Mouse (Mus musculus): ENCODE data around the gene Cnot6l. TPM values are rescaled to one million over a fixed set of nuclear protein-coding genes. Genes with fewer than 3 reads are reported as not detected.

Gene Cnot6l
- polyA plus RNA-seq, 1 experiment, result 9.9 TPM

GRCm38 (mm10) chr5:96200269-96200668 lies 36.3 kb upstream of the Cnot6l start:
- Histone ChIP-seq H3K36me3 (ENCODE audit: control insufficient read depth, insufficient read depth, low read length) (no peaks in the 10 kb centered on the region), H3K27me3 (replicated peaks; ENCODE audit: control insufficient read depth, insufficient read depth, low read length) (no peaks in the 10 kb centered on the region), H3K27ac (ENCODE audit: insufficient read depth, low read depth, low read length) (no peak overlapping the region), H3K4me3 (ENCODE audit: insufficient read depth, low read depth, low read length) (no peak overlapping the region), H3K4me1 (ENCODE audit: control insufficient read depth, insufficient read depth, low read length) (no peaks in the 10 kb centered on the region)
- no peak for TF ChIP-seq POLR2A (IDR thresholded peaks at IDR 0.05; ENCODE audit: low read depth, low read length)
- no peak for TF ChIP-seq CTCF (conservative IDR thresholded peaks at IDR 0.05; ENCODE audit: insufficient read depth, insufficient read length, low read depth, low read length)
- 87% methylated on average over 3 of the region's 3 CpGs for WGBS
- DNase-seq, result no peak

- no peak overlapping the region for H3K4me3 ChIP-seq (ENCODE audit: insufficient read depth, low read depth, low read length)
- H3K36me3 ChIP-seq (ENCODE audit: control insufficient read depth, insufficient read depth, low read length), result no peaks in the 10 kb centered on the region
- no peak overlapping the region for H3K27ac ChIP-seq (ENCODE audit: insufficient read depth, low read depth, low read length)
- TF ChIP-seq POLR2A (IDR thresholded peaks at IDR 0.05; ENCODE audit: low read depth, low read length) (no peak), CTCF (conservative IDR thresholded peaks at IDR 0.05; ENCODE audit: insufficient read depth, insufficient read length, low read depth, low read length) (no peak)
- WGBS, result 53% methylated on average over 6 of the region's 6 CpGs
- H3K27me3 ChIP-seq (replicated peaks; ENCODE audit: control insufficient read depth, insufficient read depth, low read length), result no peaks in the 10 kb centered on the region
- no peaks in the 10 kb centered on the region for H3K4me1 ChIP-seq (ENCODE audit: control insufficient read depth, insufficient read depth, low read length)
- DNase-seq, result no peak
Measured at GRCm38 (mm10) chr5:96198271-96198670, 34.3 kb upstream of the Cnot6l start.

- peak; percentile 35 for DNase-seq
- H3K27ac ChIP-seq (ENCODE audit: insufficient read depth, low read depth, low read length), result no peak overlapping the region
- H3K27me3 ChIP-seq (replicated peaks; ENCODE audit: control insufficient read depth, insufficient read depth, low read length), result no peaks in the 10 kb centered on the region
- H3K4me1 ChIP-seq (ENCODE audit: control insufficient read depth, insufficient read depth, low read length), result no peaks in the 10 kb centered on the region
- no peaks in the 10 kb centered on the region for H3K36me3 ChIP-seq (ENCODE audit: control insufficient read depth, insufficient read depth, low read length)
- no peak for TF ChIP-seq CTCF (conservative IDR thresholded peaks at IDR 0.05; ENCODE audit: insufficient read depth, insufficient read length, low read depth, low read length)
- TF ChIP-seq POLR2A (IDR thresholded peaks at IDR 0.05; ENCODE audit: low read depth, low read length), result no peak
- WGBS, result 56% methylated on average over 2 of the region's 2 CpGs
- no peak overlapping the region for H3K4me3 ChIP-seq (ENCODE audit: insufficient read depth, low read depth, low read length)
Measured at GRCm38 (mm10) chr5:96196547-96197052, 32.6 kb upstream of the Cnot6l start.

- 61% methylated on average over 4 of the region's 4 CpGs for WGBS
- TF ChIP-seq CTCF (conservative IDR thresholded peaks at IDR 0.05; ENCODE audit: insufficient read depth, insufficient read length, low read depth, low read length), result no peak
- TF ChIP-seq POLR2A (IDR thresholded peaks at IDR 0.05; ENCODE audit: low read depth, low read length), result no peak
- H3K27me3 ChIP-seq (replicated peaks; ENCODE audit: control insufficient read depth, insufficient read depth, low read length), result no peaks in the 10 kb centered on the region
- no peaks in the 10 kb centered on the region for H3K4me1 ChIP-seq (ENCODE audit: control insufficient read depth, insufficient read depth, low read length)
- H3K4me3 ChIP-seq (ENCODE audit: insufficient read depth, low read depth, low read length), result no peak overlapping the region
- no peak for DNase-seq
- H3K27ac ChIP-seq (ENCODE audit: insufficient read depth, low read depth, low read length), result no peak overlapping the region
- H3K36me3 ChIP-seq (ENCODE audit: control insufficient read depth, insufficient read depth, low read length), result no peaks in the 10 kb centered on the region
Measured at GRCm38 (mm10) chr5:96191251-96191650, 27.3 kb upstream of the Cnot6l start.

- no peak for DNase-seq
- Histone ChIP-seq H3K36me3 (ENCODE audit: control insufficient read depth, insufficient read depth, low read length) (no peaks in the 10 kb centered on the region), H3K4me1 (ENCODE audit: control insufficient read depth, insufficient read depth, low read length) (no peaks in the 10 kb centered on the region), H3K4me3 (ENCODE audit: insufficient read depth, low read depth, low read length) (no peak overlapping the region), H3K27me3 (replicated peaks; ENCODE audit: control insufficient read depth, insufficient read depth, low read length) (no peaks in the 10 kb centered on the region), H3K27ac (ENCODE audit: insufficient read depth, low read depth, low read length) (no peak overlapping the region)
- 95% methylated on average over 1 of the region's 1 CpGs for WGBS
- TF ChIP-seq CTCF (conservative IDR thresholded peaks at IDR 0.05; ENCODE audit: insufficient read depth, insufficient read length, low read depth, low read length) (no peak), POLR2A (IDR thresholded peaks at IDR 0.05; ENCODE audit: low read depth, low read length) (no peak)
Measured at GRCm38 (mm10) chr5:96189761-96190160, 25.8 kb upstream of the Cnot6l start.

- Histone ChIP-seq H3K4me3 (ENCODE audit: insufficient read depth, low read depth, low read length) (no peak overlapping the region), H3K27me3 (replicated peaks; ENCODE audit: control insufficient read depth, insufficient read depth, low read length) (no peaks in the 10 kb centered on the region), H3K36me3 (ENCODE audit: control insufficient read depth, insufficient read depth, low read length) (no peaks in the 10 kb centered on the region), H3K27ac (ENCODE audit: insufficient read depth, low read depth, low read length) (no peak overlapping the region), H3K4me1 (ENCODE audit: control insufficient read depth, insufficient read depth, low read length) (no peaks in the 10 kb centered on the region)
- TF ChIP-seq CTCF (conservative IDR thresholded peaks at IDR 0.05; ENCODE audit: insufficient read depth, insufficient read length, low read depth, low read length), result no peak
- TF ChIP-seq POLR2A (IDR thresholded peaks at IDR 0.05; ENCODE audit: low read depth, low read length), result no peak
- DNase-seq, result no peak
- 57% methylated on average over 2 of the region's 2 CpGs for whole genome bisulfite sequencing
Measured at GRCm38 (mm10) chr5:96183987-96184386, 20.0 kb upstream of the Cnot6l start.

GRCm38 (mm10) chr5:96183211-96183610 lies 19.2 kb upstream of the Cnot6l start:
- Histone ChIP-seq H3K36me3 (ENCODE audit: control insufficient read depth, insufficient read depth, low read length) (no peaks in the 10 kb centered on the region), H3K27me3 (replicated peaks; ENCODE audit: control insufficient read depth, insufficient read depth, low read length) (no peaks in the 10 kb centered on the region), H3K4me3 (ENCODE audit: insufficient read depth, low read depth, low read length) (no peak overlapping the region), H3K27ac (ENCODE audit: insufficient read depth, low read depth, low read length) (no peak overlapping the region), H3K4me1 (ENCODE audit: control insufficient read depth, insufficient read depth, low read length) (no peaks in the 10 kb centered on the region)
- 91% methylated on average over 2 of the region's 2 CpGs for WGBS
- TF ChIP-seq POLR2A (IDR thresholded peaks at IDR 0.05; ENCODE audit: low read depth, low read length), result no peak
- TF ChIP-seq CTCF (conservative IDR thresholded peaks at IDR 0.05; ENCODE audit: insufficient read depth, insufficient read length, low read depth, low read length), result no peak
- no peak for DNase-seq
